Mouse (Mus musculus) cerebellum, adult 2 months (tissue): Measurements from ENCODE around the gene Fam129a. TPM values are rescaled to one million over a fixed set of nuclear protein-coding genes. Genes with fewer than 3 reads are reported as not detected.

Experiments used
- DNase-seq, 2 experiments: peaks; one replicate each; pipeline ENCODE4 v3.0.0; 2021
- H3K27ac ChIP-seq: fragments of 200-500 bp; 2 replicates; pipeline ENCODE4 v1.5.1; 2012; ENCODE audit warnings: low read length, control low read depth, inconsistent platforms; ENCODE audit not compliant: insufficient read depth
- H3K27me3 ChIP-seq: fragments of 200-500 bp; 2 replicates; pipeline ENCODE4 v1.6.1; 2012; ENCODE audit warnings: inconsistent platforms, mild to moderate bottlenecking, low read length, moderate library complexity; ENCODE audit not compliant: control insufficient read depth, insufficient read depth
- H3K4me1 ChIP-seq: fragments of 200-500 bp; 2 replicates; pipeline ENCODE4 v1.6.1; 2011; ENCODE audit warnings: low read length; ENCODE audit not compliant: control insufficient read depth, insufficient read depth
- H3K4me3 ChIP-seq: fragments of 200-500 bp; replicated peaks from 2 replicates; pipeline ENCODE3; 2011; ENCODE audit warnings: mild to moderate bottlenecking, low read depth, low read length, control low read depth; ENCODE audit not compliant: insufficient read depth
- CTCF ChIP-seq: fragments of 200-500 bp; IDR thresholded peaks from 2 replicates; pipeline ENCODE4 v1.5.1; 2011; ENCODE audit warnings: low read depth, mild to moderate bottlenecking, control low read depth, low read length, moderate library complexity, borderline replicate concordance; ENCODE audit not compliant: insufficient read depth
- POLR2A ChIP-seq: fragments of 200-500 bp; IDR thresholded peaks from 2 replicates; pipeline ENCODE4 v1.6.1; 2011; ENCODE audit warnings: low read length, control low read depth, borderline replicate concordance; ENCODE audit not compliant: insufficient read depth
- WGBS: fragments of 180-500 bp; shearing (Covaris S2); methylation state at CpG from one replicate; pipeline ENCODE4 v1.1.7; 2018; 5-methylcytosine and 5-hydroxymethylcytosine counted together
- polyA plus RNA-seq: library from polyadenylated mRNA; depleted of rRNA; stranded (reverse); fragments of >200 nt; gene quantifications from 2 replicates; pipeline ENCODE4 v1.2.3, GENCODE M21; 2012

The Fam129a gene
- polyA plus RNA-seq, 1 experiment: 1.3 TPM

DNA sequence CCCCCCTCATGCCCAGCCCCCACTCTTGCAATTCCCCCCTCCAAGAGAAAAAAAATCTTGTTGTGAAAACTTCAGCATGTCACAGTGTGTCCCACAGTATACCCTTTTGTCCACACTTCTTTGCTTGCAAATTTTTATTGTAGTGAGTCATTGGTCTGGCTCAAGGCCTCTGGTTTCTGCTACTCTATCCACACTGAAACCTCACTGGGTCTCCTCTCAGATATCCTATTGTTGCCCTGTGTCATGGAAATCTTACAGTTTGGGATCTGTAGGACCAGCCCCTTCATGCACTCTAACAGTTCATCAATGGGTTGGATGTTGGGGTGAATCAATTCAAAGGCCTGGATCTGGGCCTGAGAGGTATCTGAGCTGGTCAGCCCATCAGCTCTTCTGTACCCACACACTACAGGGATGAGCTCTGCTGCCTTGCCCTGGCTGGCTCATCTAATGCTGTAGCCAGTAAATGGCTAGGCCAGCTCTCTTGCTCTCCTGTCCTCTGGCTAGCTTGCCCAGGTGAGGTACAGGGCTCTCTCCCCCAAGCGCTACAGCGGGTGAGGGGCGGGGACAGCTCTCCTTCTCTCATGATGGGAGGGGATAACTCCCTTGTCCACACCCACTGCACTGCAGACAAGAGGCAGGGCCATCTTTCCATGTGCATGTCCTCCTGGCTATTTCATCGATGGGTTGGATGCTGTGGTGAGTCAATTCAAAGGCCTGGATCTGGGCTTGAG lies 109.1 kb downstream of the Fam129a start:
- H3K27me3 ChIP-seq: no peaks in the 10 kb centered on the region
- 92% methylated on average over 4 of the region's 4 CpGs for WGBS
- H3K4me1 ChIP-seq: no peaks in the 10 kb centered on the region
- no peak overlapping the region for H3K4me3 ChIP-seq
- DNase-seq: no peak
- no peak overlapping the region for H3K27ac ChIP-seq
- TF ChIP-seq CTCF (no peak), POLR2A (no peak)

GRCm38 (mm10) chr1:151680971-151681370 lies 110.0 kb downstream of the Fam129a start:
- H3K4me1 ChIP-seq: no peaks in the 10 kb centered on the region
- no peak for DNase-seq
- no peaks in the 10 kb centered on the region for H3K27me3 ChIP-seq
- 35% methylated on average over 3 of the region's 3 CpGs for WGBS
- TF ChIP-seq POLR2A: no peak
- no peak for TF ChIP-seq CTCF
- H3K27ac ChIP-seq: no peak overlapping the region
- H3K4me3 ChIP-seq: no peak overlapping the region

GRCm38 (mm10) chr1:151682896-151683295 lies 111.9 kb downstream of the Fam129a start:
- no peaks in the 10 kb centered on the region for H3K4me1 ChIP-seq
- no peak for TF ChIP-seq CTCF
- H3K27ac ChIP-seq: no peak overlapping the region
- WGBS: 95% methylated on average over 6 of the region's 6 CpGs
- H3K4me3 ChIP-seq: no peak overlapping the region
- H3K27me3 ChIP-seq: no peaks in the 10 kb centered on the region
- no peak for DNase-seq

GRCm38 (mm10) chr1:151684451-151684892 lies 113.5 kb downstream of the Fam129a start:
- Histone ChIP-seq H3K27ac (no peak overlapping the region), H3K4me1 (no peaks in the 10 kb centered on the region), H3K4me3 (no peak overlapping the region), H3K27me3 (no peaks in the 10 kb centered on the region)
- TF ChIP-seq CTCF (no peak), POLR2A (no peak)
- no peak for DNase-seq
- WGBS: 80% methylated on average over 7 of the region's 7 CpGs

- no peak overlapping the region for H3K27ac ChIP-seq
- no peak for TF ChIP-seq CTCF
- no peak for TF ChIP-seq POLR2A
- DNase-seq: no peak
- WGBS: 49% methylated on average over 5 of the region's 5 CpGs
- no peak overlapping the region for H3K4me3 ChIP-seq
- no peaks in the 10 kb centered on the region for H3K4me1 ChIP-seq
- H3K27me3 ChIP-seq: no peaks in the 10 kb centered on the region
Measured at GRCm38 (mm10) chr1:151684978-151685377, 114.0 kb downstream of the Fam129a start.

GRCm38 (mm10) chr1:151685666-151686309 lies 114.8 kb downstream of the Fam129a start:
- no peak for TF ChIP-seq POLR2A
- no peak for TF ChIP-seq CTCF
- Histone ChIP-seq H3K27ac (no peak overlapping the region), H3K4me1 (no peaks in the 10 kb centered on the region), H3K4me3 (no peak overlapping the region), H3K27me3 (no peaks in the 10 kb centered on the region)
- WGBS: 16% methylated on average over 12 of the region's 12 CpGs
- DNase-seq: no peak

- no peak overlapping the region for H3K27ac ChIP-seq
- TF ChIP-seq CTCF (no peak), POLR2A (no peak)
- no peak overlapping the region for H3K4me3 ChIP-seq
- no peaks in the 10 kb centered on the region for H3K4me1 ChIP-seq
- no peak for DNase-seq
- WGBS: 65% methylated on average over 8 of the region's 8 CpGs
- H3K27me3 ChIP-seq: no peaks in the 10 kb centered on the region
Measured at GRCm38 (mm10) chr1:151686696-151687095, 115.7 kb downstream of the Fam129a start.

- no peak for DNase-seq
- 61% methylated on average over 5 of the region's 5 CpGs for WGBS
- Histone ChIP-seq H3K4me1 (no peaks in the 10 kb centered on the region), H3K4me3 (no peak overlapping the region), H3K27me3 (no peaks in the 10 kb centered on the region), H3K27ac (no peak overlapping the region)
- no peak for TF ChIP-seq CTCF
- TF ChIP-seq POLR2A: no peak
Measured at GRCm38 (mm10) chr1:151689032-151689431, 118.0 kb downstream of the Fam129a start.

DNA sequence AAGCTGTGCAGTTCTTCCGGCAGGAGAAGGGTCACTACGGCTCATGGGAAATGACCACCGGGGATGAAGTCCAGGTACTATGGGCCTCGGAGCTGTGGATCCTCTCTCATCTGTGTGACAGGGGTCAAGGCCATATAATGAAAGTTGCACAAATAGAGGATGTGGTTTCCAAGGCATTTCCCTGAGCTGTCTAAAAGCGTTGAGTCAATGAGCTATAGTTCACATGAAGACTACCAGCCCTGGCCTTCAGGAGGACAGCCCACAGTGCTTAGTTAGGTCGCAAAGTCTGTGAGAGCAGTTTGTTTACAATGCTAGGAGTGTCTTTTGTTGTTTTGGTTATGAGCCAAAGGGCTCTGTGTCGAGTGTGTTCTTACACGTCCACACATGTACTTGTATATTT lies 118.6 kb downstream of the Fam129a start:
- Histone ChIP-seq H3K27me3 (no peaks in the 10 kb centered on the region), H3K4me1 (no peaks in the 10 kb centered on the region), H3K4me3 (no peak overlapping the region), H3K27ac (no peak overlapping the region)
- TF ChIP-seq POLR2A (no peak), CTCF (no peak)
- 77% methylated on average over 8 of the region's 8 CpGs for WGBS
- DNase-seq: no peak
